Mouse (Mus musculus) ovary, postnatal 10 days (tissue): ENCODE measurements around the gene Cfap70.

Experiments
- DNase-seq: peaks from one replicate; pipeline ENCODE4 v3.0.0; 2022; ENCODE audit warnings: low spot score

The Cfap70 gene

GRCm38 (mm10) chr14:20423046-20423445 is 29.0 kb downstream of the Cfap70 start:
- no peak for DNase-seq

- DNase-seq: no peak
These were observed 29.8 kb downstream of the Cfap70 start for GRCm38 (mm10) chr14:20422257-20422656.

- DNase-seq: no peak
These were observed 52.0 kb downstream of the Cfap70 start for GRCm38 (mm10) chr14:20400071-20400470.

- DNase-seq: no peak
These were observed 53.2 kb downstream of the Cfap70 start for GRCm38 (mm10) chr14:20398864-20399263.

GRCm38 (mm10) chr14:20397220-20397619 is 54.8 kb downstream of the Cfap70 start:
- DNase-seq: no peak

GRCm38 (mm10) chr14:20393205-20393913 is 58.7 kb downstream of the Cfap70 start, which contains the start of gene Mrps16:
Mrps16 (minus strand) TSS chr14:20393634.
- peak; percentile 65 for DNase-seq

- DNase-seq: no peak
These were observed 59.7 kb downstream of the Cfap70 start for GRCm38 (mm10) chr14:20392326-20392725.

GRCm38 (mm10) chr14:20389446-20390079 is 62.5 kb downstream of the Cfap70 start:
- DNase-seq: no peak

- peak; percentile 83 for DNase-seq
These were observed 63.4 kb downstream of the Cfap70 start, which contains the start of gene Dnajc9 for GRCm38 (mm10) chr14:20388441-20389129. Dnajc9 (minus strand) TSS chr14:20388910.

- DNase-seq: no peak
These were observed 72.1 kb downstream of the Cfap70 start for GRCm38 (mm10) chr14:20379753-20380430.

- DNase-seq: no peak
These were observed 72.9 kb downstream of the Cfap70 start for GRCm38 (mm10) chr14:20379087-20379640.

GRCm38 (mm10) chr14:20378313-20379061 is 73.5 kb downstream of the Cfap70 start:
- DNase-seq: no peak

- no peak for DNase-seq
These were observed 74.9 kb downstream of the Cfap70 start for GRCm38 (mm10) chr14:20377112-20377521.

- DNase-seq: no peak
These were observed 80.2 kb downstream of the Cfap70 start for GRCm38 (mm10) chr14:20371854-20372253.

GRCm38 (mm10) chr14:20370798-20371197 is 81.2 kb downstream of the Cfap70 start:
- no peak for DNase-seq

GRCm38 (mm10) chr14:20368271-20368670 is 83.8 kb downstream of the Cfap70 start:
- no peak for DNase-seq

- DNase-seq: no peak
These were observed 88.8 kb downstream of the Cfap70 start for GRCm38 (mm10) chr14:20363230-20363629.

- peak; percentile 83 for DNase-seq
These were observed 104.0 kb downstream of the Cfap70 start, which contains the start of the genes Ecd and Fam149b for GRCm38 (mm10) chr14:20347991-20348541. Ecd (minus strand) TSS chr14:20348121. Fam149b (plus strand) TSS chr14:20348162.

GRCm38 (mm10) chr14:20347441-20347990 is 104.5 kb downstream of the Cfap70 start:
- no peak for DNase-seq

GRCm38 (mm10) chr14:20345885-20346284 is 106.1 kb downstream of the Cfap70 start:
- DNase-seq: no peak
